Mouse (Mus musculus): ENCODE measurements around the gene Ms4a4b. TPM values are rescaled to one million over a fixed set of nuclear protein-coding genes. Genes with fewer than 3 reads are reported as not detected.
"Not testable (repeated sequence)": the region's sequence is repeated elsewhere in the genome, so short reads cannot be mapped to it uniquely, and the experiment has no call there.

The Ms4a4b gene
- not detected in 2 replicates for polyA plus RNA-seq (2016; fragmentation: Nextera tagmentation; extraction: Ambion mirVana)

DNA sequence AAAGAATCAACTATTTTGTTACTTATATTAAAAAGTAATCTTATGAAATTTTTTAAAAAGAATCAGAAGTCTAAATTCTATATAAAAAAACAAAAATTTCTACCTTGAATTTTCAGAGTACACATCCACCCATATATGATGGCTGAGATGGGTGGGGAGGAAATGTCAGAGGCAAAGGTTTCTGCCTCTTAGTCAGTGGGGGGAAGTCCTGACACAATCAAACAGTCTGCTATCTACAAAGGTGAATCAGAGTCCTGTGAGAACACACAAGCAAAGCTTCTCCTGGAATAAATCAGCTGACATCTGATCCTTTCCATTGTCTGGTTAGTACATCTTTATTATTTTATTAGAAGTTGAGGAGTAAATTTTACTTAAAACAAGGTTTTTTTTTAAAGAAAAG is at the start of gene Ms4a4b:
TSS of gene Ms4a4b (plus strand) at position 216 of the 400 bp plus-strand sequence.
- H3K27me3 ChIP-seq (replicated peaks), result no peaks in the 10 kb centered on the region
- no peaks in the 10 kb centered on the region for H3K4me1 ChIP-seq
- H3K27ac ChIP-seq, result no peak within 1 kb of the TSS
- no peak within 1 kb of the TSS for H3K9ac ChIP-seq
- H3K36me3 ChIP-seq, result no peaks in the 10 kb centered on the region
- no peak within 1 kb of the TSS for H3K4me3 ChIP-seq
- H3K9me3 ChIP-seq, result no peaks in the 10 kb centered on the region
- H3K4me2 ChIP-seq (replicated peaks), result no peak within 1 kb of the TSS
- ATAC-seq (ENCODE audit: low FRiP score, low read depth), result no peak

GRCm38 (mm10) chr19:11395769-11396168 is 47.6 kb upstream of the Ms4a4b start:
- Histone ChIP-seq H3K9ac (no peak overlapping the region), H3K27me3 (replicated peaks) (no peaks in the 10 kb centered on the region), H3K27ac (no peak overlapping the region), H3K9me3 (no peaks in the 10 kb centered on the region), H3K4me1 (no peaks in the 10 kb centered on the region), H3K36me3 (no peaks in the 10 kb centered on the region), H3K4me3 (no peak overlapping the region), H3K4me2 (replicated peaks) (no peak overlapping the region)
- ATAC-seq (ENCODE audit: low FRiP score, low read depth), result no peak

DNA sequence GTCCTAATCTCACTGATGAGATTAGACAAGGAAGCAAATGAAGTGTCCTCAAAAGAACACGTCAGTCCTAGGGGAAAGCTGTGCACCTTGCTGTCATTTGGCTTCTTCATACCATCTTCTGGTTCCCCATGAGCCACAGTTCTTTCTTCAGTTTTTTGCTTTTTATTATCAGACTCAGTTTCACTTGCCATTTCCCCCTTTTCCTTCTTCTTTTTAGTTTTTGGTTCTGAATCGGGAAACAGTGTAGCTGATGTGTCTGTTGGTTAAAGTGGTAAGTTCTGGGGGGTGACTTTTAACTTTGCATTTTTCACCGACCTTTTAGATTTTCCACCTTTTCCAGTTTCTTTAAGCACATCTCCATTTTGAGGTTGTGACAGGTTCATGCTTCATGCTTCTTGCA is 38.8 kb upstream of the Ms4a4b start, which contains the start of gene Ms4a4c:
TSS of gene Ms4a4c (plus strand) at position 244 of the 400 bp plus-strand sequence.
- H3K4me1 ChIP-seq, result no peaks in the 10 kb centered on the region
- no peak for ATAC-seq (ENCODE audit: low FRiP score, low read depth)

DNA sequence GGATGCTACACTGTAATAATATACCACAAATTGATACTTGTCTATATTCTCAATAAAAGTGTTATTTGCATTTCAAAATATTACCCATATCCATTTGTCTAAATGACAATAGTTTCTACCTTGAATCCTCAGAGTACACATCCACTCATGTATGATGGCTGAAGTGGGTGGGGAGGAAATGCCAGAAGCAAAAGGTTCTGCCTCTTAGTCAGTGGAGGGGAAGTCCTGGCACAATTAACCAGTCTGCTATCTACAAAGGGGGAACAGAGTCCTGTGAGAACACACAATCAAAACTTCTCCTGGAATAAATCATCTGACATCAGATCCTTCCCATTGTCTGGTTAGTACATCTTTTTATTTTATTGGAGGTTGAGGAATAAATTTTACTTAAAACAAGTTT is 35.9 kb upstream of the Ms4a4b start:
- Histone ChIP-seq H3K36me3 (no peaks in the 10 kb centered on the region), H3K4me2 (replicated peaks) (no peak overlapping the region), H3K27me3 (replicated peaks) (no peaks in the 10 kb centered on the region), H3K9me3 (no peaks in the 10 kb centered on the region), H3K4me1 (no peaks in the 10 kb centered on the region), H3K4me3 (no peak overlapping the region), H3K9ac (no peak overlapping the region), H3K27ac (no peak overlapping the region)
- no peak for ATAC-seq (ENCODE audit: low FRiP score, low read depth)

More for the DNA sequence above, 38.8 kb upstream of the Ms4a4b start, which contains the start of gene Ms4a4c:
- no peak within 1 kb of the TSS for H3K27ac ChIP-seq
- H3K9ac ChIP-seq, result no peak within 1 kb of the TSS
- WGBS, result 84% methylated on average over 3 of the region's 3 CpGs
- no peak within 1 kb of the TSS for H3K4me2 ChIP-seq (replicated peaks)
- no peaks in the 10 kb centered on the region for H3K27me3 ChIP-seq (replicated peaks)
- H3K9me3 ChIP-seq, result no peaks in the 10 kb centered on the region
- no peak within 1 kb of the TSS for H3K4me3 ChIP-seq
- no peaks in the 10 kb centered on the region for H3K36me3 ChIP-seq

- Histone ChIP-seq H3K36me3 (no peaks in the 10 kb centered on the region), H3K4me2 (replicated peaks) (no peak overlapping the region), H3K4me3 (no peak overlapping the region), H3K9ac (no peak overlapping the region), H3K27me3 (replicated peaks) (no peaks in the 10 kb centered on the region), H3K9me3 (no peaks in the 10 kb centered on the region), H3K4me1 (no peaks in the 10 kb centered on the region), H3K27ac (no peak overlapping the region)
- ATAC-seq (ENCODE audit: low FRiP score, low read depth), result no peak
- WGBS, result 96% methylated on average over 1 of the region's 1 CpGs
These were observed 34.8 kb upstream of the Ms4a4b start for GRCm38 (mm10) chr19:11408591-11408990.

GRCm38 (mm10) chr19:11411640-11412039 is 31.7 kb upstream of the Ms4a4b start:
- Histone ChIP-seq H3K4me1 (no peaks in the 10 kb centered on the region), H3K9ac (no peak overlapping the region), H3K4me2 (replicated peaks) (no peak overlapping the region), H3K27me3 (replicated peaks) (no peaks in the 10 kb centered on the region), H3K27ac (no peak overlapping the region), H3K36me3 (no peaks in the 10 kb centered on the region), H3K4me3 (no peak overlapping the region), H3K9me3 (no peaks in the 10 kb centered on the region)
- 91% methylated on average over 1 of the region's 1 CpGs for WGBS
- ATAC-seq (ENCODE audit: low FRiP score, low read depth), result no peak

- H3K9me3 ChIP-seq, result no peaks in the 10 kb centered on the region
- no peak overlapping the region for H3K9ac ChIP-seq
- H3K4me2 ChIP-seq (replicated peaks), result no peak overlapping the region
- no peaks in the 10 kb centered on the region for H3K4me1 ChIP-seq
- no peak overlapping the region for H3K27ac ChIP-seq
- whole genome bisulfite sequencing, result 100% methylated on average over 1 of the region's 1 CpGs
- no peaks in the 10 kb centered on the region for H3K36me3 ChIP-seq
- H3K4me3 ChIP-seq, result no peak overlapping the region
- no peaks in the 10 kb centered on the region for H3K27me3 ChIP-seq (replicated peaks)
- ATAC-seq (ENCODE audit: low FRiP score, low read depth), result no peak
These were observed 29.3 kb upstream of the Ms4a4b start for GRCm38 (mm10) chr19:11414084-11414483.

DNA sequence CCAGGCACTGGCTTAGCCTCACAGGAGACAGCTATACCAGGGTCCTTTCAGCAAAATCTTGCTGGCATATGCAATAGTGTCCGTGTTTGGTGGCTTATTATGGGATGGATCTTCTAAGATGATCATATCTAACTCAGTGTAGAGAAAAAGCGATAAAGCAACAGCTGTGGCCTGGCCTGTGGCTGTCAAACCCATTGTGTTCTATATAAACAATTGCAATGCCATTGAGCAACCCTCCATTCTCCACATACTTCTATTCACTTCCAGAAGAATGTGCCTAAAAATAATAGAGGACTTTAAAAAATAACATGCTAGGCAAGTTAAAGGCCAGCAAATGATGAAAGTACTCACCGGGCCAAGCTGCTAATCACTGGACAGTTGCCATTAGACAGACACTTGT is 27.8 kb upstream of the Ms4a4b start:
- Histone ChIP-seq H3K27ac (no peak overlapping the region), H3K4me1 (no peaks in the 10 kb centered on the region), H3K27me3 (replicated peaks) (no peaks in the 10 kb centered on the region), H3K9me3 (no peaks in the 10 kb centered on the region), H3K9ac (no peak overlapping the region), H3K4me3 (no peak overlapping the region), H3K4me2 (replicated peaks) (no peak overlapping the region), H3K36me3 (no peaks in the 10 kb centered on the region)
- WGBS, result 72% methylated on average over 3 of the region's 3 CpGs
- ATAC-seq (ENCODE audit: low FRiP score, low read depth), result no peak

DNA sequence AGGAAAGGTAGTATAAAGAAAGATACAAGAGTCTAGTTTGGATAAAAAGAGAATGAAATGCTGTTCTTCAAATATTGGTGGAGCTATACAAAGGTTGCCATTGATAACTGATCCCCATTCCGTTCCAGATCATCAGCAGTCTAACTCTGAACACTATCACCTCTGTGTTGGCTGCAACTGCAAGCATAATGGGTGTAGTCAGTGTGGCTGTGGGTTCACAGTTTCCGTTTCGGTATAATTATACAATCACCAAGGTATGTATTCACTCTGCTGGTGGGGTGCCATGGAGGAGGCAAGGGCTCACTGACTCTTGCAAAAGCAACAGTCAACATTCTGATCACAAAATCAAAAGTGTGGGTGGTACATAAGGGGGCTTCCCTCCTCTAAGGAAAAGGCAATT is 24.5 kb upstream of the Ms4a4b start:
- H3K4me3 ChIP-seq; H3K4me2 ChIP-seq (replicated peaks); H3K9ac ChIP-seq; H3K27ac ChIP-seq; H3K36me3 ChIP-seq; H3K4me1 ChIP-seq; H3K27me3 ChIP-seq (replicated peaks); ATAC-seq (ENCODE audit: low FRiP score, low read depth); H3K9me3 ChIP-seq: not testable (repeated sequence)
- WGBS, result 89% methylated on average over 3 of the region's 3 CpGs

- not testable (repeated sequence) for H3K4me2 ChIP-seq (replicated peaks); H3K9me3 ChIP-seq; H3K4me3 ChIP-seq; ATAC-seq (ENCODE audit: low FRiP score, low read depth); H3K36me3 ChIP-seq; H3K27ac ChIP-seq; H3K9ac ChIP-seq; H3K4me1 ChIP-seq; H3K27me3 ChIP-seq (replicated peaks)
- 92% methylated on average over 1 of the region's 1 CpGs for WGBS
These were observed 12.1 kb upstream of the Ms4a4b start for GRCm38 (mm10) chr19:11431209-11431608.

DNA sequence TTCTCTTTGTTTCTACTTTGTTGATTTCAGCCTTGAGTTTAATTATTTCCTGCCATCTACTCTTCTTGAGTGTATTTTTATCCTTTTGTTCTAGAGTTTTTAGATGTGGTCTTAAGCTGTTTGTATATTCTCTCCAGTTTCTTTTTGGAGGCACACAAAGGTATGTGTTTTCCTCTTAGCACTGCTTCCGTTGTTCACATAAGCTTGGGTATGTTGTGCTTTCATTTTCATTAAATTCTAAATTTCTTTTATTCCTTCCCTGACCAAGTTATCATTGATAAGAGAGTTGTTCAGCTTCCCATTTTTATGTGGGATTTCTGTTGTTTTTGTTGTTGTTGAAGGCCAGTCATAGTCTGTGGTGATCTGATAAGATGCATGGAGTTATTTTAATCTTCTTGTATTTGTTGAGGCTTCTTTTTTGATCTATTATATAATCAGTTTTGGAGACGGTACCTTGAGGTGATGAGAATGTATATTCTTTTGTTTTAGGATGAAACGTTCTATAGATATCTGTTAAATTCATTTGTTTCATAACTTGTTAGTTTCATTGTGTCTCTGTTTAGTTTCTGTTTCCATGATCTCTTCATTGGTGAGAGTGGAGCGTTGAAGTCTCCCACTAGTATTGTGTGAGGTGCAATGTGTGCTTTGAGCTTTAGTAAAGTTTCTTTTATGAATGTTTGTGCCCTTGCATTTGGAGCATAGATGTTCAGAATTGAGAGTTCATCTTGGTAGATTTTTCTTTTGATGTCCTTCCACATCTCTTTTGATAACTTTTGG is 8.1 kb upstream of the Ms4a4b start:
- no peak overlapping the region for H3K27ac ChIP-seq
- H3K27me3 ChIP-seq (replicated peaks), result no peaks in the 10 kb centered on the region
- no peak overlapping the region for H3K9ac ChIP-seq
- no peak for ATAC-seq (ENCODE audit: low FRiP score, low read depth)
- no peaks in the 10 kb centered on the region for H3K36me3 ChIP-seq
- no peak overlapping the region for H3K4me3 ChIP-seq
- H3K4me2 ChIP-seq (replicated peaks), result no peak overlapping the region
- H3K4me1 ChIP-seq, result no peaks in the 10 kb centered on the region
- no peaks in the 10 kb centered on the region for H3K9me3 ChIP-seq
- 93% methylated on average over 4 of the region's 4 CpGs for WGBS

GRCm38 (mm10) chr19:11443964-11444363 is 611 bp downstream of the Ms4a4b start:
- H3K27me3 ChIP-seq (replicated peaks), result no peaks in the 10 kb centered on the region
- WGBS, result 90% methylated on average over 5 of the region's 5 CpGs
- no peak overlapping the region for H3K4me2 ChIP-seq (replicated peaks)
- no peak overlapping the region for H3K9ac ChIP-seq
- H3K4me1 ChIP-seq, result no peaks in the 10 kb centered on the region
- H3K9me3 ChIP-seq, result no peaks in the 10 kb centered on the region
- H3K36me3 ChIP-seq, result no peaks in the 10 kb centered on the region
- ATAC-seq (ENCODE audit: low FRiP score, low read depth), result no peak
- H3K4me3 ChIP-seq, result no peak overlapping the region
- H3K27ac ChIP-seq, result no peak overlapping the region

DNA sequence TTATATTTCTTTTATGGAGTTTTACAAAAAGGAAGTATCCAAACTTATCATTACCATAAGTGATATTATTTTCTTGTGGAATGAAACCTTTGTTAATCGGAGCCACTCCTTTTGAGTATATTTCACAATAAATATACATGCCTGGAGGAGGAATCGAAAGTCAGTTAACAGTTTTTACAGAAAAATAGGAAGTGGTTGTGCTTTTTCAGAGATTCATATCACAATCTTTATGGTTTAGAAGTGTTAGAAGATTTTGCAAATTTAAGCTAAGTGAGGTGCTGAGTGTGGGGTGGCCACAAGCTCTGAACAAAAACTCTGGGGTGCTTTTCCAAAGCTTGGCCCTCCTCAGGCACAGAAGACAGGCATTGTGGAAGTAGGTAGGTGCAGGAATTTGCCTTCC is 3.9 kb downstream of the Ms4a4b start:
- Histone ChIP-seq H3K27me3 (replicated peaks) (no peaks in the 10 kb centered on the region), H3K4me2 (replicated peaks) (no peak overlapping the region), H3K9ac (no peak overlapping the region), H3K9me3 (no peaks in the 10 kb centered on the region), H3K36me3 (no peaks in the 10 kb centered on the region), H3K4me3 (no peak overlapping the region), H3K27ac (no peak overlapping the region), H3K4me1 (no peaks in the 10 kb centered on the region)
- WGBS, result 92% methylated on average over 2 of the region's 2 CpGs
- no peak for ATAC-seq (ENCODE audit: low FRiP score, low read depth)

Data from neural tube, embryonic 12.5 days (tissue).